ENCODE assay signal across 13 mouse cellular contexts in genomic region chr17:26198892-26199291, GRCm38 (mm10). TPM values are rescaled to one million over a fixed set of nuclear protein-coding genes. Genes with fewer than 3 reads are reported as not detected.
DNase-seq lines count a peak whose midpoint lies in the region; ATAC-seq and TF ChIP-seq lines count a peak whose summit lies in the region.
"Had no signal": no experiment of that assay in that cellular context is flagged by ENCODE, and none has a peak within 500 bp of the region (broad histone marks: within the 10 kb centered on the region; RNA-seq: fewer than 3 reads in every experiment).

Gene Pdia2, minus strand, starts transcription at chr17:26199087.

- WGBS in forebrain, postnatal 0 days, result 80% methylated on average over 4 of the region's 4 CpGs
- WGBS in forebrain, embryonic 12.5 days, result 86% methylated on average over 4 of the region's 4 CpGs
- WGBS in hindbrain, embryonic 16.5 days, result 76% methylated on average over 4 of the region's 4 CpGs
- 70% methylated on average over 4 of the region's 4 CpGs for WGBS in embryonic facial prominence, embryonic 10.5 days

- H3K79me2 ChIP-seq in MEL (ENCODE audit: control insufficient read depth, insufficient read depth, low read length, poor library complexity), result peaks cover 7% of the 10 kb centered on the region; the same call in 1 of the 2 replicates

- H3K4me1 ChIP-seq in forebrain, postnatal 0 days (ENCODE audit: insufficient read depth), result peaks cover 12% of the 10 kb centered on the region
- peaks cover 23% of the 10 kb centered on the region for H3K4me1 ChIP-seq in forebrain, embryonic 12.5 days
- H3K4me1 ChIP-seq in MEL (ENCODE audit: control insufficient read depth in 1 of 2, insufficient read depth in 2 of 2, low read length in 2 of 2), result peaks cover 12 to 38% of the 10 kb centered on the region in 2 experiments
- peaks cover 20% of the 10 kb centered on the region for H3K4me1 ChIP-seq in hindbrain, embryonic 16.5 days (ENCODE audit: control insufficient read depth, insufficient read depth, low read depth, low read length)
- H3K4me1 ChIP-seq in embryonic facial prominence, embryonic 10.5 days, result peaks cover 29% of the 10 kb centered on the region

- peaks cover 39% of the 10 kb centered on the region for H3K36me3 ChIP-seq in forebrain, postnatal 0 days (ENCODE audit: insufficient read depth)
- H3K36me3 ChIP-seq in forebrain, embryonic 12.5 days (replicated peaks), result peaks cover 42% of the 10 kb centered on the region
- peaks cover 5 to 17% of the 10 kb centered on the region in 2 experiments; a peak in 3 of 4 replicates for H3K36me3 ChIP-seq in MEL (ENCODE audit: control insufficient read depth in 1 of 2, insufficient read depth in 2 of 2, low read length in 2 of 2)
- H3K36me3 ChIP-seq in hindbrain, embryonic 16.5 days (ENCODE audit: control insufficient read depth, insufficient read depth, low read length), result peaks cover 14% of the 10 kb centered on the region
- peaks cover 52% of the 10 kb centered on the region for H3K36me3 ChIP-seq in embryonic facial prominence, embryonic 10.5 days (replicated peaks)

- peaks cover 19% of the 10 kb centered on the region for H3K27me3 ChIP-seq in forebrain, postnatal 0 days (ENCODE audit: insufficient read depth, low read length)
- H3K27me3 ChIP-seq in forebrain, embryonic 12.5 days, result peaks cover 53% of the 10 kb centered on the region
- H3K27me3 ChIP-seq in MEL (ENCODE audit: control insufficient read depth in 1 of 2, insufficient read depth in 2 of 2, low read length in 2 of 2), result no peaks in the 10 kb centered on the region
- H3K27me3 ChIP-seq in hindbrain, embryonic 16.5 days (replicated peaks; ENCODE audit: control insufficient read depth, insufficient read depth, low read length), result peaks cover 10% of the 10 kb centered on the region
- H3K27me3 ChIP-seq in embryonic facial prominence, embryonic 10.5 days (replicated peaks; ENCODE audit: low read depth, poor library complexity, severe bottlenecking), result peaks cover 59% of the 10 kb centered on the region

- TF ChIP-seq EP300 in MEL (IDR thresholded peaks at IDR 0.05; ENCODE audit: low read depth in 1 of 2, low read length in 2 of 2), result peak in 1 of 2 experiments; percentile 77; a peak in 3 of 4 replicates

- ATAC-seq in forebrain, postnatal 0 days, result no peak
- no peak for ATAC-seq in forebrain, embryonic 12.5 days (ENCODE audit: low FRiP score)
- ATAC-seq in hindbrain, embryonic 16.5 days, result no peak
- ATAC-seq in megakaryocyte progenitor cell, adult 5-6 weeks (replicated peaks; ENCODE audit: poor library complexity), result peak; percentile 61
- ATAC-seq: activated CD4-positive, CD25-positive, alpha-beta regulatory T cell, adult 4 months had no signal

- H3K4me2 ChIP-seq in forebrain, postnatal 0 days (ENCODE audit: low read depth), result peak within 1 kb of the TSS; percentile 94
- no peak within 1 kb of the TSS for H3K4me2 ChIP-seq in forebrain, embryonic 12.5 days
- peak within 1 kb of the TSS; percentile 95 for H3K4me2 ChIP-seq in hindbrain, embryonic 16.5 days (ENCODE audit: low read length)

- intact Hi-C loops in gastrocnemius, adult 2 months (cut with DNase I), result no loop called here

- DNase-seq in forebrain, postnatal 0 days, result no peak
- DNase-seq in MEL (ENCODE audit: low read depth, low spot score), result peak; percentile 85
- DNase-seq in adrenal gland, adult 18-20 months (ENCODE audit: low spot score in 2 of 2), result no peak
- DNase-seq in embryonic facial prominence, embryonic 10.5 days (ENCODE audit: low spot score), result no peak
- DNase-seq in gastrocnemius, adult 2 months, result no peak

- no peak for TF ChIP-seq RAD21 in MEL (IDR thresholded peaks at IDR 0.05; ENCODE audit: low read depth, low read length)

- no peak within 1 kb of the TSS for H3K27ac ChIP-seq in forebrain, postnatal 0 days (ENCODE audit: low read depth, low read length)
- H3K27ac ChIP-seq in forebrain, embryonic 12.5 days, result no peak within 1 kb of the TSS
- H3K27ac ChIP-seq in MEL (ENCODE audit: control insufficient read depth, low read depth, low read length), result peak within 1 kb of the TSS; percentile 67
- no peak within 1 kb of the TSS for H3K27ac ChIP-seq in hindbrain, embryonic 16.5 days (ENCODE audit: low read depth, low read length)
- no peak within 1 kb of the TSS for H3K27ac ChIP-seq in embryonic facial prominence, embryonic 10.5 days (replicated peaks)
- no peak within 1 kb of the TSS for H3K27ac ChIP-seq in gastrocnemius, adult 2 months
- H3K27ac ChIP-seq: embryonic facial prominence, embryonic 12.5 days; limb, embryonic 12.5 days; macrophage had no signal

- TF ChIP-seq CTCF in forebrain, postnatal 0 days (IDR thresholded peaks at IDR 0.05; ENCODE audit: low read depth), result no peak
- TF ChIP-seq CTCF in MEL (IDR thresholded peaks at IDR 0.05 in 2 of 3, conservative IDR thresholded peaks at IDR 0.05 in 1 of 3; ENCODE audit: control insufficient read depth in 1 of 3, insufficient read depth in 1 of 3, low read depth in 2 of 3, low read length in 3 of 3, poor library complexity in 1 of 3, severe bottlenecking in 1 of 3), result no peak
- no peak for TF ChIP-seq CTCF in gastrocnemius, adult 2 months (IDR thresholded peaks at IDR 0.05)

- TF ChIP-seq POLR2A in MEL (IDR thresholded peaks at IDR 0.05; ENCODE audit: control insufficient read depth in 1 of 2, insufficient read depth in 1 of 2, low read depth in 1 of 2, low read length in 2 of 2, poor library complexity in 1 of 2), result peak in 1 of 2 experiments; percentile 72; a peak in 2 of 4 replicates

- H3K4me3 ChIP-seq in forebrain, postnatal 0 days (ENCODE audit: low read depth, low read length), result no peak within 1 kb of the TSS
- H3K4me3 ChIP-seq in forebrain, embryonic 12.5 days (replicated peaks), result no peak within 1 kb of the TSS
- peak within 1 kb of the TSS in 1 of 2 experiments; percentile 12; a peak in 3 of 4 replicates for H3K4me3 ChIP-seq in MEL (ENCODE audit: control insufficient read depth in 1 of 2, insufficient read depth in 1 of 2, low read depth in 2 of 2, low read length in 2 of 2)
- no peak within 1 kb of the TSS for H3K4me3 ChIP-seq in hindbrain, embryonic 16.5 days (ENCODE audit: low read length)
- no peak within 1 kb of the TSS for H3K4me3 ChIP-seq in embryonic facial prominence, embryonic 10.5 days
- H3K4me3 ChIP-seq in gastrocnemius, adult 2 months, result no peak within 1 kb of the TSS
- H3K4me3 ChIP-seq: limb, embryonic 12.5 days had no signal

- H3K9me3 ChIP-seq in forebrain, postnatal 0 days (ENCODE audit: low read length), result no peaks in the 10 kb centered on the region
- H3K9me3 ChIP-seq in forebrain, embryonic 12.5 days, result no peaks in the 10 kb centered on the region
- no peaks in the 10 kb centered on the region for H3K9me3 ChIP-seq in MEL (replicated peaks; ENCODE audit: insufficient read depth, low read length)
- H3K9me3 ChIP-seq in hindbrain, embryonic 16.5 days (ENCODE audit: control insufficient read depth, low read length), result no peaks in the 10 kb centered on the region
- H3K9me3 ChIP-seq in embryonic facial prominence, embryonic 10.5 days, result no peaks in the 10 kb centered on the region
- H3K9me3 ChIP-seq: embryonic facial prominence, embryonic 12.5 days; limb, embryonic 12.5 days had no signal

- H3K9ac ChIP-seq in forebrain, postnatal 0 days, result no peak within 1 kb of the TSS
- no peak within 1 kb of the TSS for H3K9ac ChIP-seq in forebrain, embryonic 12.5 days
- peak within 1 kb of the TSS; percentile 52 for H3K9ac ChIP-seq in MEL (ENCODE audit: control insufficient read depth, low read depth, low read length, poor library complexity, severe bottlenecking)
- no peak within 1 kb of the TSS for H3K9ac ChIP-seq in hindbrain, embryonic 16.5 days (ENCODE audit: low read depth, low read length)
- H3K9ac ChIP-seq: embryonic facial prominence, embryonic 12.5 days; limb, embryonic 12.5 days had no signal

TF ChIP-seq in MEL, 35 proteins besides CTCF, POLR2A, EP300 and RAD21 (continues in another document):
- TF ChIP-seq CHD2 (IDR thresholded peaks at IDR 0.05; ENCODE audit: low read length), result no peak
- TF ChIP-seq USF1 (IDR thresholded peaks at IDR 0.05; ENCODE audit: low read depth, low read length), result peak; percentile 82
- TF ChIP-seq POLR2AphosphoS2 (IDR thresholded peaks at IDR 0.05; ENCODE audit: low read length), result peak; percentile 82
- TF ChIP-seq ELF1 (IDR thresholded peaks at IDR 0.05; ENCODE audit: low read depth, low read length), result no peak
- 0 out of 2 replicates have a peak, but pooled peaks have one; percentile 74 for TF ChIP-seq ZMIZ1 (IDR thresholded peaks at IDR 0.05; ENCODE audit: low read depth, low read length)
- peak; percentile 89 for TF ChIP-seq TBP (IDR thresholded peaks at IDR 0.05; ENCODE audit: low read depth, low read length)
- TF ChIP-seq SMC3 (IDR thresholded peaks at IDR 0.05; ENCODE audit: low read depth, low read length), result no peak
- no peak for TF ChIP-seq ZNF384 (IDR thresholded peaks at IDR 0.05; ENCODE audit: low read depth, low read length)
- peak; percentile 94 for TF ChIP-seq MXI1 (IDR thresholded peaks at IDR 0.05; ENCODE audit: low read depth, low read length)
- peak; percentile 79; the same call in 1 of the 2 replicates for TF ChIP-seq MYC (IDR thresholded peaks at IDR 0.05; ENCODE audit: low read depth, low read length)
- no peak for TF ChIP-seq MEF2A (IDR thresholded peaks at IDR 0.05; ENCODE audit: extremely low read depth, insufficient replicate concordance, low read depth, low read length, poor library complexity, severe bottlenecking)
- no peak for TF ChIP-seq ZKSCAN1 (IDR thresholded peaks at IDR 0.05; ENCODE audit: low read depth, low read length)
- no peak for TF ChIP-seq KAT2A (conservative IDR thresholded peaks at IDR 0.05; ENCODE audit: low read depth, low read length)
- 0 out of 2 replicates have a peak, but pooled peaks have one; percentile 42 for TF ChIP-seq NELFE (IDR thresholded peaks at IDR 0.05; ENCODE audit: low read depth, low read length)
- TF ChIP-seq MAFK (IDR thresholded peaks at IDR 0.05; ENCODE audit: borderline replicate concordance, low read depth, low read length), result no peak

RNA-seq across cellular contexts. Expression of gene Pdia2, which starts in this region (rescaled TPM):
- not detected in 2 replicates for total RNA-seq in forebrain, postnatal 0 days (2014; rRNA removed)
- polyA plus RNA-seq in forebrain, postnatal 0 days (2015; fragmentation: Nextera tagmentation; extraction: Ambion mirVana), result not detected in 2 replicates
- polyA plus RNA-seq in forebrain, embryonic 12.5 days (2016; fragmentation: Nextera tagmentation; extraction: Ambion mirVana), result 0.29 and 0.67 TPM in 2 replicates
- total RNA-seq in MEL (2012; rRNA removed), result 11.2 and 12.5 TPM in 2 replicates
- polyA plus RNA-seq in MEL (2012; ENCODE audit: insufficient read depth in 1 of 2, insufficient read length in 2 of 2, low read depth in 1 of 2, low replicate concordance in 2 of 2, missing spikeins in 1 of 2), result 10 to 100 TPM in 1 of 2 experiments, not detected in 1; 13.6 TPM
- polyA plus RNA-seq in hindbrain, embryonic 16.5 days (2015; fragmentation: Nextera tagmentation; extraction: Ambion mirVana), result 0.14 TPM in 1 of 2 replicates, not detected in the other
- total RNA-seq in megakaryocyte progenitor cell, adult 5-6 weeks (2015), result 0.42 and 2.4 TPM in 2 replicates
- 3.6 and 3.9 TPM in 2 replicates for total RNA-seq in megakaryocyte progenitor cell, adult 5-6 weeks (2017)
- under 1 TPM; 0.70 to 0.96 TPM for total RNA-seq in adrenal gland, adult 18-20 months (2021)
- 0.31 and 1.1 TPM in 2 replicates for polyA plus RNA-seq in embryonic facial prominence, embryonic 10.5 days (2016; fragmentation: Nextera tagmentation; extraction: Ambion mirVana)
- not detected for total RNA-seq in gastrocnemius, adult 2 months (2021)
- polyA plus RNA-seq: activated CD4-positive, CD25-positive, alpha-beta regulatory T cell, adult 4 months; macrophage; testis, adult 2 months had no signal
